Mouse (Mus musculus): ENCODE measurements around the gene P4ha3. TPM values are rescaled to one million over a fixed set of nuclear protein-coding genes. Genes with fewer than 3 reads are reported as not detected.

P4ha3 gene
- total and polyA plus RNA-seq, 3 experiments = 0.35 TPM; not detected in 2

GRCm38 (mm10) chr7:100293546-100293945, 8.2 kb downstream of the P4ha3 start:
- DNase-seq (ENCODE audit: low read depth, low spot score) = no peak
- no peaks in the 10 kb centered on the region for H3K36me3 ChIP-seq (ENCODE audit: control insufficient read depth in 1 of 2, insufficient read depth in 2 of 2, low read length in 2 of 2)
- H3K27ac ChIP-seq (ENCODE audit: control insufficient read depth, low read depth, low read length) = no peak overlapping the region
- no peaks in the 10 kb centered on the region for H3K79me2 ChIP-seq (ENCODE audit: control insufficient read depth, insufficient read depth, low read length, poor library complexity)
- no peaks in the 10 kb centered on the region for H3K27me3 ChIP-seq (ENCODE audit: control insufficient read depth in 1 of 2, insufficient read depth in 2 of 2, low read length in 2 of 2)
- no peak overlapping the region for H3K9ac ChIP-seq (ENCODE audit: control insufficient read depth, low read depth, low read length, poor library complexity, severe bottlenecking)
- 0 out of 4 replicates have a peak, but pooled peaks cover 0 to 3% of the 10 kb centered on the region in 2 experiments for H3K4me1 ChIP-seq (ENCODE audit: control insufficient read depth in 1 of 2, insufficient read depth in 2 of 2, low read length in 2 of 2)
- TF ChIP-seq GABPA (IDR thresholded peaks at IDR 0.05; ENCODE audit: low read depth, low read length) (no peak), RCOR1 (IDR thresholded peaks at IDR 0.05; ENCODE audit: low read depth, low read length) (no peak), TBP (IDR thresholded peaks at IDR 0.05; ENCODE audit: low read depth, low read length) (no peak), ZNF384 (IDR thresholded peaks at IDR 0.05; ENCODE audit: low read depth, low read length) (no peak), POLR2AphosphoS2 (IDR thresholded peaks at IDR 0.05; ENCODE audit: low read length) (no peak), MYC (IDR thresholded peaks at IDR 0.05; ENCODE audit: low read depth, low read length) (no peak)
- no peak overlapping the region for H3K4me3 ChIP-seq (ENCODE audit: control insufficient read depth in 1 of 2, insufficient read depth in 1 of 2, low read depth in 2 of 2, low read length in 2 of 2)
- no peaks in the 10 kb centered on the region for H3K9me3 ChIP-seq (replicated peaks; ENCODE audit: insufficient read depth, low read length)

GRCm38 (mm10) chr7:100295745-100296144, 10.4 kb downstream of the P4ha3 start:
- Histone ChIP-seq H3K27ac (ENCODE audit: control insufficient read depth, low read depth, low read length) (no peak overlapping the region), H3K27me3 (ENCODE audit: control insufficient read depth in 1 of 2, insufficient read depth in 2 of 2, low read length in 2 of 2) (no peaks in the 10 kb centered on the region; a peak in 1 of 4 replicates), H3K79me2 (ENCODE audit: control insufficient read depth, insufficient read depth, low read length, poor library complexity) (no peaks in the 10 kb centered on the region), H3K9ac (ENCODE audit: control insufficient read depth, low read depth, low read length, poor library complexity, severe bottlenecking) (no peak overlapping the region), H3K4me3 (ENCODE audit: control insufficient read depth in 1 of 2, insufficient read depth in 1 of 2, low read depth in 2 of 2, low read length in 2 of 2) (no peak overlapping the region), H3K36me3 (ENCODE audit: control insufficient read depth in 1 of 2, insufficient read depth in 2 of 2, low read length in 2 of 2) (no peaks in the 10 kb centered on the region), H3K4me1 (ENCODE audit: control insufficient read depth in 1 of 2, insufficient read depth in 2 of 2, low read length in 2 of 2) (no peaks in the 10 kb centered on the region), H3K9me3 (replicated peaks; ENCODE audit: insufficient read depth, low read length) (no peaks in the 10 kb centered on the region)
- DNase-seq (ENCODE audit: low read depth, low spot score) = no peak
- TF ChIP-seq POLR2AphosphoS5 (IDR thresholded peaks at IDR 0.05; ENCODE audit: borderline replicate concordance, low read depth, low read length) (no peak), ZNF384 (IDR thresholded peaks at IDR 0.05; ENCODE audit: low read depth, low read length) (no peak), NRF1 (IDR thresholded peaks at IDR 0.05; ENCODE audit: insufficient read depth, low read depth, low read length, poor library complexity, severe bottlenecking) (no peak), RCOR1 (IDR thresholded peaks at IDR 0.05; ENCODE audit: low read depth, low read length) (no peak), MYB (IDR thresholded peaks at IDR 0.05; ENCODE audit: low read depth, low read length) (no peak), BHLHE40 (IDR thresholded peaks at IDR 0.05; ENCODE audit: borderline replicate concordance, low read depth, low read length) (no peak), SIN3A (IDR thresholded peaks at IDR 0.05; ENCODE audit: low read length) (no peak), JUND (IDR thresholded peaks at IDR 0.05; ENCODE audit: low read depth, low read length) (no peak), ZKSCAN1 (IDR thresholded peaks at IDR 0.05; ENCODE audit: low read depth, low read length) (no peak), TBP (IDR thresholded peaks at IDR 0.05; ENCODE audit: low read depth, low read length) (no peak), USF1 (IDR thresholded peaks at IDR 0.05; ENCODE audit: low read depth, low read length) (no peak), MAZ (IDR thresholded peaks at IDR 0.05; ENCODE audit: low read depth, low read length) (no peak), RAD21 (IDR thresholded peaks at IDR 0.05; ENCODE audit: low read depth, low read length) (no peak)

Data from MEL (cell line).